Mouse (Mus musculus) embryo, embryonic 11.5 days (tissue): Measurements from ENCODE around the gene Fam118b.

Source experiments
- DNase-seq: peaks from one replicate; pipeline ENCODE4 v3.0.0-alpha.2; 2012; ENCODE audit warnings: low read depth, low spot score

Fam118b gene

DNA sequence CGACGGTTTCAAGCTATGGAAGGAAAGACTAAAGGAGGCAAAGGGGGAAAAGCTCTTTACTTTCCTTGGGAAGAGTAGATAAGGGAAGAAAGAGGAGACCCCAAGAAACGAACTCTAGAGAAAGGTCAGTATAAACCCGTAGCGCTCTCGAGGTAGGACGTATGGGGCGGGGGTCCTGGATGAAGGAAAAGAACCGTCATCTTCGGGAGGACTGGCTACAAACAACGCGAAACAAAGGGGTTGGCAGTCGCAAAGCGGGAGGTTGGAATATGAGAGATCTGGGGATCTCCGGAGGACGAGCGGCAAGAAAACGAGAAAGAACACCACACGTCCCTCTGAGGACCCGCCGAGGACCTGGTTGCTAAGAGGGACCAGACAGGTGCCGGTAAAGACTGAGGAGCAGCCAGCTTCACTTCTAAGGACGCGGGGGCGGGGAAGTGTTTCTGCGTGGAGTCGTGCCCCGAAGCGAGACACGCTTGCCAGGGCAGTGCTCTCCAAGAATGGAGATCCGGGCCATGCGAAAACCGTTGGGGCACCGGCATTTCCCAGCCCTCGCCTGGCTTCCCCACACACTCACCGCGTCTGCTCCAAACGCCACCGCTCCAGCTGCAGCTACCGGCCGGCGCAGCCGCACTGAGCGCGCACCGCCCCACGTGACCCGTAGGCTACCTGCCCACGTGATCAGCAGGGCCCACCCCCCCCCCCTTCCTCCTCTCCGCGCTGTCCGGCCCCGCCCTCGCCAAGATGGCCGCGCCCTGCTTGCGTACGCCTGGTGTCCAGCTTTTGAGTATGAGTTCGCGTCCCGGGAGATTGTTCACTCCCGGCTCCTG, at the start of gene Fam118b, which contains the start of gene Rpusd4:
Gene Fam118b, minus strand, starts transcription at position 660 of the 830 bp plus-strand sequence.
Gene Rpusd4, plus strand, starts transcription at position 720 of the 830 bp plus-strand sequence.
- DNase-seq, result peak; percentile 88

DNA sequence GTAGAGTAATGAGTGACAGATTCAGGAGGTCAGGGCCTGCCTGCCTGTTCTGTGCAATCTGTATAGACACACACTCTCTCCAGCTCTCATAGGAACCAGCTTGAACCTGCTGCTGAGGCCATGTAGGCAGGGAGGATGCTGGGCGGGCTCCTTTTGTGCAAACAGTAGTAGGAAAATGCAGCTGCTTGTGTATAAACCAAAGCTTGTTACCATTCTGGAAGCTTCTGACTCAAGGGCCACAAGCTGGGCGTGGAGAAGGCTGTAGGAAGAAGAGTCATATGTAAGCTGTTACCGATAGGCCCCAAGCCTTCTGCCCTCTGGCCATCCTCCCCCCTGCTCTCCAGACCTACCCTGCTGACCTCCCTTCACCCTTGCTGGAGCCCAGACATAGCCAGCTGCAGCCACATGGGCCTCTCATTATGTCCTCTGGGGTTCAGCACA, 49.2 kb upstream of the Fam118b start:
- DNase-seq, result no peak

DNA sequence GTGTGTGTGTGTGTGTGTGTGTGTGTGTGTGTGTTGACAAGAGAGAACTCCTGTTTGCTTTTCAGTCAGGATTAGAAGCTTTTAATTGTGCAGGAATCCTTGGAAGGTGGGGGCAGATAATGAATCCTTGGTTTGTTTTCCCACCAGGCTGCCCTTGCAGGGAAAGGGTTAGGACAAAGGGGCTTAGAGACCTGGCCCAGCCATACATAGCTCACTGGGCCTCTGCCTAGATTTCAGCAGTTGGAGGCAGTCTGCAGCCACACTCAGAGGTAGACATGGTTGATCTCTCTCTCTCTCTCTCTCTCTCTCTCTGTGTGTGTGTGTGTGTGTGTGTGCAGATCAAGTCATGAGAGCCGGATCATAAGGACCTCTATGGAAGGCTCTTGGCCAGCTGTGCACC, 46.6 kb upstream of the Fam118b start:
- no peak for DNase-seq

DNA sequence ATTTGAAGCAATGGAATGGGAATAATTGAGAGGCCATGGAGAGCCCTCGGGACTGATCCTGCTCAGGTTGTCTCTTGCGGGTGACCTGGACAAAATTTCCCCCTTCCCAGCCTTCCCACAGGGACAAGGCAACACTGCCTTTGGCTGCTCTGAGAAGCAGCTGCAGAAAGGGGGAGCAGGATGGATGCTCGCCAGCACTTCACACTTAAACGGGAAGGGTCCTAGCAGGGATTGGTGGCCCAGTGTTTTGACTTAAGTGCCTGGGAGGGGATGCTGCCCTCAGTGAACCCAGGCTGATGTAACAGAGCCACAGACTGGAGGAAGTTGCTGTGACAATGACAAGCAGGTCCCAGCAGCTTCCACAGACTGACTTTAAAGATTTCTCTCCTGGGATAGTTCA, 46.0 kb upstream of the Fam118b start:
- no peak for DNase-seq

DNA sequence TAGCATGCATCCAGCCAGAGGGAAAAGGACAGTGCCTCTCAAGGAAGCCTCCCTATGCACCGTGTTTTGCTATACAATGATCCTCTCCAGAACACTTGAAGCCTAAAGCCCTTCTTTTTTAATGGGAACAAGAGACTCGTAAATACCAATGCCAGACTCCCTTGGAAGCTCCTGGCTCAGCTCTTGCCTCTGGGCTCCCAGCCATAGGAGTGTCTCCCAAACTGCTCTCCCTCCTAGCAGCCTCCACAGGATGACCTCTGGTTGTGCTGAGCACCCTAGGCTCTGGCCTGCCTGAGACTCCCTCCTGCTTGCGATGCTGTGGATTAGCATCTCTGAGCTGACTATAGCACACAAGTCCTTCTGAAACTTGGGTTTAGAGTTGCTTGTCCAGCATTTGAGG, 44.9 kb upstream of the Fam118b start:
- DNase-seq, result no peak

DNA sequence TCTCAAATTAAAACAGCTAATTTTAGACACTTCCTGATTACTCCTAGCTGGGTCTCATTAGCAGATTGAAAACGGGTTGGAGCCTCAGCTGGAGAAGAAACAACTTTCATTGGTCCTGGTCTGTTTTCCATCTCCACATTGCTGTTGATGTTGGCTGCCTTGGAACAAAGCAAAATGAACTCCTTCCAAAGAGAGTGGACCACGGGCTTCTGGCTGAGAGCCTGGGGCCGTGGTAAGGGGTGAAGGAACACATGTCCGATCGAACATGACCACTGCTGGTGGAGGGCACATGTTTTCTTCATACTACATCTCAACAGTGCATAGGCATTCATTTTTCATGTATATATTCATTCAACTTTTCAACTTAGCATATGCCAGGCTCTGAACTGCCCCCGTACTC, 42.8 kb upstream of the Fam118b start:
- no peak for DNase-seq

DNA sequence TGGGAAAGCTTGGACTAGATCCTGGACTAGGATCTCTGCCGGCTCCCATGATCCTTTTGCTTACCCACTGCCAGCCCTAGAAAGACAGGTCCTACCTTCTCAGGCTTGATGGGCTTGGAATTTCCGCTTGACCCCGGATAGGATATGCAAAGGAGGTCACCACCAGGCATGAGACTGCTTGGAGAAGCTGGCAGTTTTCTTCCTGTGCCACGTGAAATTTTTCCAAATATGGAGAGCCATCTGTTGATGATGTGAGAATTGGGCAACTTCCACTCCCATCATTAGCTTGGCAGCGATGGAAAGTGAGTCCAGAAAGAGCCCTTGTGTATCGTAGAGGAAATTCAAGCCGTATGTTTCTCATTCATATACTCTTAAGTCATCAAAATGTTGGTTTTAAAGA, 39.9 kb upstream of the Fam118b start:
- no peak for DNase-seq

DNA sequence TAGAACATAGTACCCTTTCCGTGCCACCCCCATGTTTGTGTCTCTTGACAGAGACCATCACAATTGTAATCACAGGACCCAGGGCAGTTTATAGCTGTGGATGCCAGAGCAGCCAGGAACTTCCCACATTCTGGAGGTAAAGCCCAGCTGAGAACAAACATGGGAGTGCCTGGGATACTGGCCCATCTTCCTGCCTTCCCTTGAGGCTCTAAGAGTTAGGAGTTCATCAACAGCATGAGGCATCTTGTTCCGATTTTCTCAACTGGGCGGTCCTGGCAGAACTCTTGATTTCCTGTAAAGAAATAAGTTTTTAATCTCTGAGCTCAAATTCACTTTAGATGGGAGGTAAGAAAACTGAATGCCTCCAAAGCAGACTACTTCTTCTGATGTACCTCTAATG, 34.6 kb upstream of the Fam118b start:
- DNase-seq, result no peak

DNA sequence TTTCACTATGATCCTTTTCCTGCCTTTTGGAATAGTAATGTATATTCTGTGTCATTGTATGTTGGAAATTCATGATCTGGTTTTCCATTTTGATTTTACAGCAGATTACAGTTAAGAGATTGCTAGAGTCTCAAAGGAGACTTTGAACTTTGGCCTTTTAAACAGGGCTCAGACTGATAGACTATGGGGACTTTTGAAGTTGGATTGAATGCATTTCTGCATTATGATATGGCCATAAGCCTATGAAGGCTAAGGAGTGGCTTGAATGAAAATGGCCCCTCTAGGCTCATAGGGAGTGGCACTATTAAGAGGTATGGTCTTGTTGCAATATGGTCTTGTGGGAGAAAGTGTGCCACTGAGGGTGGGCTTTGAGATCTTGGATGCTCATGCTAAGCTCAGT, 30.2 kb upstream of the Fam118b start:
- no peak for DNase-seq

DNA sequence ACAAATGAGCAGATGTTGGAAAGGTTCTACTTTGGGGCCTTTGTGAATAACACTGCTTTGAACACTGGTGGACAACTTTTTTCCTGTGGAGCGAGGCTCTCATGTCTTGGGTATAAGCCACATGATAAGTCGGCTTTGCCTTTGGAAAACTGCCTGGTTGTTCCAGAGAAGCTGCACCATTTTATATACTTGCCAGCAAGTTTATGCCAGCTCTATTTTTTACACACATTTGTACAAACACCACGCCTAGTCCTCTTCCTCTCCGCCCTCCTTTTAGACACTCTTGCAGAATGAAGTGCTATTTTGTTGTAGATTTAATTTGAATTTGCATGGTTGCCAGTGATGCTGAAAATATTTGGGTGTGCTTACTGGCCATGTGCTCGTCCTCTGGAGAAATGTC, 25.9 kb upstream of the Fam118b start:
- no peak for DNase-seq

DNA sequence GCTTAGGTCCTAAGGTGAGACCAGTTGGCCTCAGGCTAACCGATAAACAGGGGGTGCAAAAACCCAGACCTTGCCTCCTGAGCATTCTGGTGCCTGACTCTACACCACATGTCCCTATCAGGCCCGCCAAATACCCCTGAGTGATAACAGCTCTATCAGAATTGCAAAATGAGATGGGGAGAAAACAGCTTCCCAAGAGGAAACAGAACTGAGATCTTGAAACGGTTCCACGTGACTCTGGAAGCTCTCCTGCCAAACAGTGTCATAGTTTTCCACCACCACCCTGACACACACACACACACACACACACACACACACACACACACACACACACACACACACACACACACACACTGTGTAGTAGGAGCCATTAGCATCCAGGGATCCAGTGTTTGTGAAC, 23.3 kb upstream of the Fam118b start:
- no peak for DNase-seq

DNA sequence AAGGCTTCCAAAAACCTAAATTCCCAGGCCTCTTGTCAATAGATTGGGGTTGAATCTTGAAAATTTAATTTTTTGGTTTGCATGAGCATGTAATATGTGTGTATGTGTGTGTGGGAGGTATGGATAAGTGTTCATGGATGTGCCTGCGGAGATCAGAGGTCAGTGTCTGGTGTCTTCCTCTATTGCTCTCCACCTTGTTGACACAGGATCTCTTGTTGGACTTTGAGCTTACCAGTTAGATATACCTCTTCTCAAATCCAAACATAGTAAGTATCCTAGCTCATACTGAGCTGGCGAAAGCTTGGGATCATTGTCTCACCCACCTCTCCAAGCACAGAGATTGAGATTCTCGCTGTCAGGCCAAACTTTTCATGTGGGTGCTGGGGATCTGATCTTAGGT, 22.8 kb upstream of the Fam118b start:
- DNase-seq, result no peak

DNA sequence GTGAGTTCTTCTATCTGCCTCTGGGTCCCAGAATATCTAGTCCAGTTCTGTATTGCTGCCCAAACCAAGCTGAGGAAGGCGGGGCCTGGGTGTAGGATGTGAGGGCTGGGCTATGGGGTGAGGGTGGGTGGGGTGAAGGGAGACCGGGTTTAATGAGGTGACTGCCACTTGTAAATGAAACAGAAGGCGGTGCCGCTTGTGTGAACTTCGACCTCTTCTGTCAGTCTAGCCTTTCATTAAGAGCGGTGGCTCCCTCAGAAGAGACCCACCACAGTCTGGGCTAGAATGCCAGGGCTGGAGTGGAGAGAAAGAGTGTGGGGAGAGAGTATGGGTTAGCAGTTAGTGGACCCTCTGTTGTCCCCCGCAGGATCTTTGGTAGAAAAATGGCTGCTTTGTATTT, 22.4 kb upstream of the Fam118b start:
- DNase-seq, result no peak

DNA sequence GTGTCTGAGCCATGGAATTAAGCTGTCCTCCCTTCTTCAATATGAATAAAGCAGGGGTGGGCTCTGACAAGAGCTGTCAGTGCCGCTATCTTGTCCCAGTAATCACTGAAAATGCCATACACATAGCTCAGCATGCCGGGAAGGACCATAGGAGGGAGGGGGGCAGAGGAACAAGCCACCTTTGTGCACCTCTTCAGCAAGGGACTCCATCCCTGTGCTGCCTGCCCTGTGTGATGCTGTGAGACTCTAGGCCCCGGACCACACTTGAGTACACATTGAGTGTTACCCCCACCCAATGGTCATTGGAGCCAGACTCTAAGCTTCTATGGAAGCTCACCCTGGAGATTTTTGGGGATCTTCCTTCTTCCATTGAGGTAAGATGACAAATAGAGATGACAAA, 18.7 kb upstream of the Fam118b start:
- no peak for DNase-seq

DNA sequence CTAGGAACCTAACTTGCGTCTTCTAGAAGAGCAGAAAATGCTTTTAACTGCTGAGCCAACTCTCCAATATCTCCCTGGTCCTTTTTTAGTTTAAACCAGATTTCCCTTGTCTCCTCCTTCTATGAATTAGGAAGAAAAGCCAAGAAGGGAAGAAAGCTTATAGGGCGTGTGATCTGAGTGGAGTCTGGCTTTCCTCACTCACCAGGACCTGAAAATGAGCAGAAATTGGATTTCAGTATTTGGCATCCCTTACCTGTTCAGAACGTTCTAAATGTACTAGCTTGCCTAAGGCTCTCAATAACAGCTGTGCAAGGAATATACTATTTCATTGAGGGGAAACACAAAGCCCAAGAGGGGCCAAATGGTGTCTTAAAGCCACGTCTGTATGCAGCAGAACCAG, 16.7 kb upstream of the Fam118b start:
- no peak for DNase-seq

DNA sequence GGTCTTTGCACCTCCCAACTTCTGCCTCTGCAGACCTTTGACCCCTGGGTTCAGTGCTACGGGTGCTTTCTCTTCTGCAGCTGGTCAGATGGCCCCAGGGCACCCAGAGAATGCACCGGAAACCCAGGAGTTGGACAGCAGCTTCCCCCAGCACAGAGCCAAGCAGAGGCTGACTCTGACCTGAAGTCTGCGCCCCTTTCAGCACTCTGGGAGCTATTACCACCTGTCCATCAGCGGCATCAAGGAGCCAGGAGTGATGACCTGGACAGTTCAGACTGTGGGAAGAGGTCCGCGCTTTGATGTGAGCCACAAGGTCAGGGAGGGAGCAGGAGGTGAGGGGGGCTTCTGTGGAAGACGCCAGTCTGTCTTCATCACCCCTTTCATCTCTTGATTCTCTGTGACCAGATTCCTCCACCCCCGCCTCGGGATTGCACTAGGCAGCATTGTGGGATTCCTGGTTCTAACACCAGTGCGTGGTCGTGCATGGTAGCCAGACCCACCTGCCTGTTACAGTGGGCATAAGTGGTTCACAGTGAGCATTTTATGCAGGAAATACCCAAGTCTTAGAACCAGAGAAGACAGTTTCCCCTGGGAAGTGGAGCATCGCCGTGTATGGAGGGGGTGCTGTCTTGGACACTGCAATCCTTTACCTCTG, 15.9 kb upstream of the Fam118b start:
- DNase-seq, result no peak

DNA sequence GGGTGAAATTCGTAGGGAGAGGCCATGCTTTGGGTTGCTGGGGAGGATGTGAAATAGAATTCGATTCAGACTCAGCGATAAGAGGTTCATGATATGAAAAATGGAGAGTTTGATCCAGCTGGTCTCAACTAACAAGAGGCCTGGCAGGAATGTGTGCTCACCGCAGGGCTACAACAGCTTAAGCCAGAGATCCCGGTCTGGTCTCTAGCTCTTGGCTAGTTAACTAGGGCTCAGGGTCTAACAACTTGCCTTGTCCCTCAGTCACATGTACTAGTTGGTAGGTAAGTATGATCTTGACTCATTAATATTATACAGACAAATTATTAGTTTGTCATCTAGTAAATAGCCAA, 15.2 kb upstream of the Fam118b start:
- DNase-seq, result no peak

DNA sequence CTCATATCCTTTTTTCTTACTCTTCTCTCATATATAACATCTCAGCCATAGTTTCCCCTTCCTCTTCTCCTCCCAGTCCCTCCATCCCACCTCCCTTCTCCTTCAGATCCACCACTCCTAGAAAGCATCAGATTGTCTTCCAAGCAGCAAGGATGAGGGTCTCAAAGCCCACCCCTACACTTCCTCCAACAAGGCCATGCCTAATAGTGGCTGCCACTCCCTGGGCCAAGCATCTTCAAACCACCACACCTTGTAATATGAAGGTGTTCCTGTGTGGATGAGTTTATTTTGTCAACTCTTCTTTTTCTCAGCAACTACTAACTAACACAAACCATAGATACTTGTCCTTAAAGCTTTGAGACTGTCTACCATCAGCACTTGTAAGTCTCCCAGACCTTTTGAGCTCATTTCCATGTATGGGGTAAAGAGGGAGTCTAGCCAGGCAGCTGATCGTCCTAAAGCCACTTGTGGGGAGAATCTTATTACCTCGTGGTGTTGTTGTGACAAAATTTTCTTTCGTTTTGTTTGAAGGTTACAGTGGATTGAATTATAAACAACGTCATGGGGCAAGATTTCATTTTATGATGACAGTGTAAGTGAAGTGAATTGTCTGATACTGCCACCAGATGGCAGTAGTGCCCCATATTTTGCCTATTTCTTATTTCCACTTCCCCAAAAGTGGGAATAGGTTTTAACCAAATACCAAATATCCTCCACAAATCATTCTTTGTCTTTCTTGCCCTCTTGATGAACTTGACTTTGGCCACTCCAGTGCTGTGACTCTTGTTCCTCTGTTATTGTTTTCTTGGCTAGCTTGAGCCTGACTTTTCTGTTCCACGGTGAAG, 14.6 kb upstream of the Fam118b start:
- DNase-seq, result peak; percentile 62

DNA sequence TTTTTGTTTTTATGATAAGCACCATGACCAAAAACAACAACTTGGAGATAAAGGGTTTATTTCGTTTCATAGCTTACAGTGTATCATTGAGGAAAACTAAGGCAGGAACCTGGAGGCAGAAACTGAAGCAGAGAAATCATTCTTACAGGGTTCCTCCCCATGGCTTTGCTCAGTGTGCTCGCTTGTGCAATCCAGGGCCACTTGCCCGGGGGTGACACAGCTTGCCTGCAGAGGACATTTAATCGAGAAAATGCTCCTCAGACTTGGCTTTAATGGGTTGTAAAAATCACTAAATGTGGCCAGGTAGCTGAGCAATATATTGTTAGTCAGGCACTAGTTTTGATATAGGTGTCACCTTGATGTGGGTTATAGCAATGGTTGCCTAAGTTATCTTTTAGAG, 10.8 kb upstream of the Fam118b start:
- no peak for DNase-seq

DNA sequence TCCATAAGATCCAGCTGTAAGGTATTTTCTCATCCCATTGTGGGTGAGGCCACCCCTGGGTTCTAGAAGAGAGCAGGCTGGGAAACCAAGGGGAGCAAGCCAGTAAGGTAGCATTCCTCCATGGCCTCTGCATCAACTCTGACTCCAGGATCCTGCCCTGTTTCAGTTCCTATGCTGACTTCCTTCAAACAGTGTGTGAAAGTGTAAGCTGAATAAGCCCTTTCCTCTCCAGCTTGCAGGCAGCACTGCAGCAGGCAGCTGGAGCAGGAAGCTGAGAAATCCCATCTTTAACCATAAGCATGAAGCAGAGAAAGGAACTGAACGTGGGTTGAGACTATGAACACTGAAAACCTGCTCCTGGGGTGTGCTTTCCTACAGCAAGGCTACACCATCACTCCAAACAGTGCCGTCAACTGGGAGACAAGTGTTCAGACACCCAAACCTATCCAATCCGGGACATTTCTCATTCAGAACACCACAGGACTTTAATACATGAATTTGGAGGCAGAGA, 10.3 kb upstream of the Fam118b start:
- DNase-seq, result no peak

DNA sequence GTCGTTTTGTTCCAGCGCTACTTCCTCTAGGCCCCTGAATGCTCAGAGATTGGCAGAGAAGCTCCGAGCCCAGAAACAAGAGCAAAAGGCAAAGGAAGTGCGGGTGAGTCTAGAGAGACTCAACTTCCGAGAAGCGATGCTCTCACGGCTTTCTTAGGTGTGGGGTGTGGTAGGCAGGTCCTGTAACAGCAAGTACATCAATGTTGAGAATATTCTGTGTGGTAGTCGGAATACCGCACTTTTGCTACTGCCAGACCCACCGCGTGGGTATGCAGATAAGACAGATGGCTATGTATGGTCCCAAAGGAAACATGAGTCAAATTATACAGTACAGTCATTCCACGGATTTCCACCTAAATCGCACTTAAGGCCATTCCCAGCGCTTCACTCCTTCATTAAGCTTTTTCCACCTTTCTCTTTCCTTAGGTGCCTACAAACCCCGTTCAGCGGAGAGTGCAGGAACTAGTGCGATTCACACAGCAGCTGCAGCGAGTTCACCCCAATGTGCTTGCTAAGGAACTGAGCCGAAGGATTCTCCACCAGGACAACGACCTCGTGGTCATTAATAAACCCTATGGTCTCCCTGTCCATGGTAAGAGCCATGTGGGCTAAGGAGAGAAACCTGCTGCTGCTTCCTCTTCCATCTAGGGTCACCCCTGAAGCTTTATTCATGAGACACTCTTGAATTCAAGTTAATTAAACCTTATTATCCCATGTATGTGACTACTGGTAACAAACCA, 541 bp upstream of the Fam118b start:
- no peak for DNase-seq
